Mouse (Mus musculus) heart, postnatal 0 days (tissue): ENCODE measurements at regions not wholly inside any gene's neighbourhood (a gene's known extent, or its start where the extent isn't known, plus 50 kb on each side); places are given as distances from the start of the nearest gene placed in this dataset.

Source experiments
- ATAC-seq: fragments of 200-750 bp; cut with Nextera tagmentation; 2 replicates; pipeline ENCODE4 v1.8.0; 2017; ENCODE audit warnings: low read depth, moderate number of reproducible peaks, moderate library complexity; ENCODE audit not compliant: insufficient read depth
- DNase-seq: peaks from one replicate; pipeline ENCODE4 v3.0.0-alpha.2; 2016; ENCODE audit warnings: low spot score
- H3K27ac ChIP-seq: fragments of 300-500 bp; sonication (generic); 2 replicates; pipeline ENCODE4 v1.5.1; 2014; ENCODE audit warnings: low read depth, mild to moderate bottlenecking
- H3K27me3 ChIP-seq: fragments of 300-500 bp; sonication (generic); 2 replicates; pipeline ENCODE4 v1.6.1; 2014; ENCODE audit warnings: low read length, mixed read lengths; ENCODE audit not compliant: control insufficient read depth, insufficient read depth
- H3K36me3 ChIP-seq: fragments of 300-500 bp; sonication (generic); replicated peaks from 2 replicates; pipeline ENCODE4 v1.6.1; 2014; ENCODE audit warnings: low read length, mixed read lengths; ENCODE audit not compliant: control insufficient read depth, insufficient read depth
- H3K4me1 ChIP-seq: fragments of 300-500 bp; sonication (generic); 2 replicates; pipeline ENCODE4 v1.6.1; 2014; ENCODE audit warnings: antibody characterized with exemption; ENCODE audit not compliant: control insufficient read depth, insufficient read depth
- H3K4me2 ChIP-seq: fragments of 300-500 bp; sonication (generic); 2 replicates; pipeline ENCODE4 v1.6.1; 2014; ENCODE audit warnings: low read depth, mild to moderate bottlenecking, low read length, moderate library complexity
- H3K4me3 ChIP-seq: fragments of 300-500 bp; sonication (generic); 2 replicates; pipeline ENCODE4 v1.5.1; 2014; ENCODE audit warnings: low read depth, low read length
- H3K9ac ChIP-seq: fragments of 300-500 bp; sonication (generic); replicated peaks from 2 replicates; pipeline ENCODE4 v1.6.1; 2014; ENCODE audit warnings: low read depth, low read length, mixed read lengths
- H3K9me3 ChIP-seq: fragments of 300-500 bp; sonication (generic); replicated peaks from 2 replicates; pipeline ENCODE4 v1.6.1; 2016; ENCODE audit warnings: low read length; ENCODE audit not compliant: control insufficient read depth
- CTCF ChIP-seq: IDR thresholded peaks from 2 replicates; pipeline ENCODE4 v1.5.1; 2016; ENCODE audit warnings: antibody characterized with exemption, control low read depth, low read depth
- EP300 ChIP-seq: IDR thresholded peaks from 2 replicates; pipeline ENCODE4 v1.6.1; 2016; ENCODE audit warnings: antibody characterized with exemption, low read depth
- WGBS: fragments of 180-500 bp; shearing (Covaris S2); extraction: QIAGEN DNeasy Blood & Tissue Kit; methylation state at CpG from one replicate; pipeline ENCODE4 v1.1.7; 2014; 5-methylcytosine and 5-hydroxymethylcytosine counted together

DNA sequence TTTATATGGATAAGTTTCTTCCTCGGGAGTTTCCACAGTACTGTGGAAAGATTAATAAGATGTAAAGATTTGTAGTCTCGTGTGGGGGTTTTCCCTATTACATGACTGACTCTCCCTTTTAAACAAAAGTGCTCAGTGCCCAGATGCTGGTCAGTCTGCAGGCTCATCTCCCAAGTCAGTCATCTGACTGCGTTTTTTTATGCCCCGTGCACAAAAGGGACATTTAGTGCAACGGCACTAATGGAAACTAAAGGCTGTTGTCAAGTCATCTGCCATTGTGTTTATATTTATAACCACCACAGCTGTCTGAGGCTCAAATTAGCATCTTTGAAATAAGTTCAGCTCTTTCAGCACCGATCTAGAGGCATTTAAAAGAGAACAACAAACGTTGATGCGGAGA, 110.7 kb upstream of the Phyhipl start:
- no peaks in the 10 kb centered on the region for H3K9me3 ChIP-seq
- H3K27me3 ChIP-seq = no peaks in the 10 kb centered on the region
- H3K4me2 ChIP-seq = no peak overlapping the region
- H3K9ac ChIP-seq = no peak overlapping the region
- DNase-seq (no peak), ATAC-seq (no peak)
- no peak overlapping the region for H3K27ac ChIP-seq
- no peak overlapping the region for H3K4me3 ChIP-seq
- no peaks in the 10 kb centered on the region for H3K4me1 ChIP-seq
- TF ChIP-seq CTCF = no peak
- no peak for TF ChIP-seq EP300
- H3K36me3 ChIP-seq = no peaks in the 10 kb centered on the region
- 74% methylated on average over 8 of the region's 8 CpGs for WGBS

DNA sequence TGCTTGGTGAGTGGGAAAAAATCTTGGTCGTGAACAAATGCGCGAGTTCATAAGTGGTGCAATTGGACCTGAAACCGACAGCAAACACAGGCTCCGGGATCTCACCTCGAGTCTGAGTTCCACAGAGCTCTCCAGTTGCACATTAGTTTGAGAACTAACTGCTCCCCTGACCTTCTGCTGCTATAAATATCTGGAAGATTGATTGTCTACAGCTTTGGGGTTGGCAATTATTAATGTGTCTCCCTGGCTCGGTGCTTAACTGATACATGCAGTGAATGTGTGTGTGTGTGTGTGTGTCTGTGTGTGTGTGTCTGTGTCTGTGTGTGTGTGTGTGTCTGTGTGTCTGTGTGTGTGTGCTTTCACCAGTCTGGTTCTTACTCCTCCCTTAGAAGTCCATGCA, 107.4 kb upstream of the Phyhipl start:
- H3K27me3 ChIP-seq = no peaks in the 10 kb centered on the region
- WGBS = 63% methylated on average over 7 of the region's 7 CpGs
- no peak overlapping the region for H3K4me3 ChIP-seq
- no peaks in the 10 kb centered on the region for H3K4me1 ChIP-seq
- H3K9me3 ChIP-seq = no peaks in the 10 kb centered on the region
- H3K36me3 ChIP-seq = no peaks in the 10 kb centered on the region
- no peak overlapping the region for H3K27ac ChIP-seq
- H3K4me2 ChIP-seq = no peak overlapping the region
- DNase-seq = no peak
- no peak overlapping the region for H3K9ac ChIP-seq
- ATAC-seq = no peak
- no peak for TF ChIP-seq CTCF
- TF ChIP-seq EP300 = no peak

DNA sequence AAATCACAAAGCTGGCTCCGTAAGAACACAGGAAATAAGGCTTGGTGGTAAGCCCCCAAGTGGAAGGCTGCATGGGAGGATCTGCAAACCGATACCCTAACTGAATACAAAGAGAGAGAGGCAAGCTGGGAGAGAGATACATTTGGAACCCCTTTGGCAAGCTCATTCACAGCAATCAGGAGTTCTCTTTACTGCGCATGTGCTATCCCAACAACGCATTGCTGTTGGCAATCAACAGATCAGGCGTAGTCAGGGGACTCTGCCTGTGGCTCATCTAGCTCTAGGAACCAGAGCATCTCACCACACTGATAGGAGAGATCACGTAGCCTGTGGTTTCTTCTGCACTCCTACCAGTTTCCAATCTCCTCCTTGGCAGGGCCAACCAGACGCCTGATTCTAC, 103.9 kb upstream of the Phyhipl start:
- Histone ChIP-seq H3K9me3 (no peaks in the 10 kb centered on the region), H3K4me2 (no peak overlapping the region), H3K27me3 (no peaks in the 10 kb centered on the region), H3K4me1 (no peaks in the 10 kb centered on the region), H3K4me3 (no peak overlapping the region), H3K27ac (no peak overlapping the region), H3K9ac (no peak overlapping the region), H3K36me3 (no peaks in the 10 kb centered on the region)
- 66% methylated on average over 7 of the region's 7 CpGs for WGBS
- TF ChIP-seq CTCF = no peak
- no peak for TF ChIP-seq EP300
- ATAC-seq (no peak), DNase-seq (no peak)

DNA sequence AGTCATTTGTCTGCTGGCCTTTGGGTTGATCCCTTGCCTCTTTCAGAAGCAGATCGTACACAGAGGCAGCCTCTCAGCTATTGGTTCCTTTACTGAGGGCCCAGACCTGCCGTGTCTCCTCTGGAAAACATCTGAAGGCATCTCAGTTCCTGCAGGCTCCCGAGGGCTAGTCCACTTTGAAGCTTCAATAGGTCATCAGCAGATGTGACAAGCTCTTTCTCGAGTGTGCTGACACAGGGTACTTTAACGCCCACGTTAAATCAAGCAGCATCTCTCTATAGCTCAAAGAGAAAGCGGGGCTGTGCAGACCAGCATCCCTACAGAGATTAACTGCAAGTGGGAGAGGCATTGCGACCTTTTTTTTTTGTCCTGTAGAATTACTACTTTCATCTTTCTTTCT, 96.0 kb upstream of the Phyhipl start:
- Histone ChIP-seq H3K9ac (no peak overlapping the region), H3K9me3 (no peaks in the 10 kb centered on the region), H3K36me3 (no peaks in the 10 kb centered on the region), H3K27me3 (no peaks in the 10 kb centered on the region), H3K4me1 (no peaks in the 10 kb centered on the region), H3K4me3 (no peak overlapping the region), H3K4me2 (no peak overlapping the region), H3K27ac (no peak overlapping the region)
- DNase-seq = no peak
- no peak for TF ChIP-seq CTCF
- TF ChIP-seq EP300 = no peak
- no peak for ATAC-seq
- WGBS = 32% methylated on average over 8 of the region's 8 CpGs

DNA sequence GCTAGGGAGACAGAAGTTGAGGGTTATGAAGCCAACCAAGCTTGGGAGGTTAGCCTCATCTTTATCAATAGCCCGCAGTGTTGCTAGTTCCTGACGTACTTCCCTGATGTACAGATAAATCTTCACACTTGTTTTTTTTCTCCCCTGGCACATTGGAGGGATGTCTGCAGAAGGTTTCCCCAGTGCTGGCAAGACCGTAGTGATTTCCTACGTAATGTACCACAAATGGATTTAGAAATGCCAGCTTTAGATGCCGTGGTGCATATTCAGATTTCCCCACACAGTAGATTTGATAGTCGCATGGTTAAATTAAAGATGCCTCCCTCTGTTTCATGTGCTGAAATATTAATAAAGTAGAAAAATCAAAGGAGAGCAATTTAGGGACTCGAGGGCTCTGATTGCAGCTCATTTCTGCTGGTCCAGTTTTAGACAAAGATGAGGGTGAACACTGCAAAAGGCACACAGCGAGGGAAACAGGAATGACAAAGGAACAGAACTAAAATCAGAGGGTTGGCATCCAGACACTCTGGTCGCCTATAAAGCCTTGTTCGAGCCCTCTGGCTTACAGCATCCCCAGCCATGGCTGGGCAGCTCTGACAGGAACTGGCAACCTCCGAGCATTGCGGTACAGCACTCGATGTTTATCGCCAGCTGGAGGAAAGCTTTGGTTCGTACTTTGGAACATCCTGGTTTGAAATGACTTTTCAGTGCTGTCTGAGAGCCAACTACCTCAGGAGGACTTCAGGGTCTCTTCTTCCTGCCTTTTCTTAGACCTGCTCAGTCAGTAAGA, 94.8 kb upstream of the Phyhipl start:
- H3K9ac ChIP-seq = no peak overlapping the region
- H3K27ac ChIP-seq = no peak overlapping the region
- no peak for ATAC-seq
- TF ChIP-seq CTCF (no peak), EP300 (no peak)
- H3K27me3 ChIP-seq = no peaks in the 10 kb centered on the region
- no peaks in the 10 kb centered on the region for H3K36me3 ChIP-seq
- H3K9me3 ChIP-seq = no peaks in the 10 kb centered on the region
- 77% methylated on average over 15 of the region's 15 CpGs for WGBS
- H3K4me2 ChIP-seq = no peak overlapping the region
- no peaks in the 10 kb centered on the region for H3K4me1 ChIP-seq
- H3K4me3 ChIP-seq = no peak overlapping the region
- DNase-seq = no peak

DNA sequence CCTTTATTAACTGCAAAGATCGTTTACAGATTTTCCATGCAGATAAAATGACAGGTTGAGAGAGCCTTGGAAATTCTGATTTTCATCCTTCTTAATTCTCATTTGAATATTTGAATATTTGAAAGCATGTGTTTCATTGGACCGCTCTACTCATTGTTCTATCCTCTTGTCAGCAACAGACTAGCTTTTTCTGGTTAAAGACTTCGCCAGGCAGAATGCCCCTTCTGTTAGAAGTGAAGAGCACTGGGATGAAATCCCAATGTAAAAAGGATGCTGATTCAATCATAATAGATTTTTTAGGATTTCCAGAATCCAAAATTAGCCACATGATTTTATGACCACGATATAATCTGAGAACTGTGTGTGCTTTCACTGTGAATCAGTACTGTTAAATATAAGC, 90.8 kb upstream of the Phyhipl start:
- H3K4me3 ChIP-seq = no peak overlapping the region
- no peak overlapping the region for H3K4me2 ChIP-seq
- no peaks in the 10 kb centered on the region for H3K4me1 ChIP-seq
- no peak for TF ChIP-seq CTCF
- no peak for TF ChIP-seq EP300
- no peak overlapping the region for H3K9ac ChIP-seq
- DNase-seq (no peak), ATAC-seq (no peak)
- H3K27ac ChIP-seq = no peak overlapping the region
- no peaks in the 10 kb centered on the region for H3K9me3 ChIP-seq
- H3K27me3 ChIP-seq = no peaks in the 10 kb centered on the region
- WGBS = 73% methylated on average over 4 of the region's 4 CpGs
- no peaks in the 10 kb centered on the region for H3K36me3 ChIP-seq
